ENCODE assay signal across 8 mouse cellular contexts in the genomic region with DNA sequence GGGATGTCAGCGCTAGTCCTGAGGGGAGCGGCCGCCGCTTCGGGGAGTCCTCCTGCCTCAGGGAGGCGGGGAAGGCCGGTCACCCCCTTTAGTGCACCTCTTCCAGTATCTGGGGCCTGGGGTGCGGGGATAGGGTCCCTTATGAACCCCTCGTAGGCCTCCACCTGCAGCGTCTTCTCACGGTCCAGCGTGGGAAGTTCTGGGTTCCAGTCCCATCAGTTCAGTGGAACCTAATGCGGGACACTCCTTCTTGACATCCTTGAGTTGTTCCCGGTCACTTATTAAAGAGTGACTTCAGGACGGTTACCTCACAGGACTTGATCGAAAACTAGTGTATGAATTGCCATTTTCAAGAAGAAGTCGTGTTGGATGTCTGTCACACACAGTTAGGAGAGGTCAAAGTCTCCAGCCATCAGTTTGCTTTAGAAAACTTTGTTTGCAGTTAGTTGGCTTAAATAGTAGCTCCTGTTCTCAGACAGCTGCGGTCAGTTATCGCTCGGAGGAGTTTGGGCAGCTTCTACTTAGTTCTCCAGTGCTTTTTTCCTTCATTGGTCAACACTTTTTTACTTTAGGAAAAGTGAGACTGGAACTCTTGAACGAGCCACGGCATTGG. TPM values are rescaled to one million over a fixed set of nuclear protein-coding genes. Genes with fewer than 3 reads are reported as not detected.
DNase-seq lines count a peak whose midpoint lies in the region; ATAC-seq lines count a peak whose summit lies in the region.

No protein-coding gene starts in this region.

- H3K36me3 ChIP-seq in hindbrain, embryonic 11.5 days (ENCODE audit: control insufficient read depth, insufficient read depth, low read length), result no peaks in the 10 kb centered on the region
- H3K36me3 ChIP-seq in limb, embryonic 15.5 days, result no peaks in the 10 kb centered on the region

- ATAC-seq in hindbrain, embryonic 11.5 days (ENCODE audit: low FRiP score), result no peak; the same call in 1 of the 2 replicates
- no peak for ATAC-seq in limb, embryonic 15.5 days (ENCODE audit: insufficient number of reproducible peaks, low FRiP score, low TSS enrichment, low read depth)
- no peak for ATAC-seq in CD4-positive, CD25-positive, alpha-beta regulatory T cell, adult 4 months
- no peak for ATAC-seq in activated CD4-positive, CD25-positive, alpha-beta regulatory T cell, adult 4 months

- peak overlapping the region; percentile 32; the same call in 1 of the 2 replicates for H3K27ac ChIP-seq in brown adipose tissue, adult 24 weeks (replicated peaks; ENCODE audit: low read depth, low read length)
- peak overlapping the region; percentile 75 for H3K27ac ChIP-seq in hindbrain, embryonic 11.5 days (ENCODE audit: low read depth, low read length)
- peak overlapping the region; percentile 84 for H3K27ac ChIP-seq in limb, embryonic 15.5 days

- DNase-seq in embryo, embryonic 10 days (ENCODE audit: low spot score), result peak; percentile 26
- DNase-seq in embryo, embryonic 11 days, result no peak
- no peak for DNase-seq in hindbrain, embryonic 11.5 days (ENCODE audit: low spot score)
- peak; percentile 75 for DNase-seq in yolk sac, embryonic 10.5 days (ENCODE audit: low spot score)

- WGBS in hindbrain, embryonic 11.5 days, result 26% methylated on average over 17 of the region's 22 CpGs
- 14% methylated on average over 22 of the region's 22 CpGs for WGBS in limb, embryonic 15.5 days

- H3K4me1 ChIP-seq in brown adipose tissue, adult 24 weeks (ENCODE audit: control insufficient read depth, insufficient read depth, insufficient read length, low read length), result peaks cover 9% of the 10 kb centered on the region; the same call in 1 of the 2 replicates
- peaks cover 3% of the 10 kb centered on the region; the same call in 1 of the 2 replicates for H3K4me1 ChIP-seq in hindbrain, embryonic 11.5 days (replicated peaks; ENCODE audit: control insufficient read depth, insufficient read depth, low read length)
- peaks cover 15% of the 10 kb centered on the region for H3K4me1 ChIP-seq in limb, embryonic 15.5 days

- no peaks in the 10 kb centered on the region for H3K27me3 ChIP-seq in hindbrain, embryonic 11.5 days (ENCODE audit: control insufficient read depth, insufficient read depth, low read length)
- H3K27me3 ChIP-seq in limb, embryonic 15.5 days, result no peaks in the 10 kb centered on the region

- H3K4me3 ChIP-seq in brown adipose tissue, adult 24 weeks (ENCODE audit: insufficient read depth, low read depth, low read length), result peak overlapping the region; percentile 79
- H3K4me3 ChIP-seq in hindbrain, embryonic 11.5 days (ENCODE audit: low read depth, low read length), result peak overlapping the region; percentile 73
- H3K4me3 ChIP-seq in limb, embryonic 15.5 days, result peak overlapping the region; percentile 92

- H3K9me3 ChIP-seq in hindbrain, embryonic 11.5 days (ENCODE audit: control insufficient read depth, low read length), result no peaks in the 10 kb centered on the region
- no peaks in the 10 kb centered on the region for H3K9me3 ChIP-seq in limb, embryonic 15.5 days

- H3K9ac ChIP-seq in hindbrain, embryonic 11.5 days (ENCODE audit: low read depth, low read length), result peak overlapping the region; percentile 81
- peak overlapping the region; percentile 77 for H3K9ac ChIP-seq in limb, embryonic 15.5 days

- H3K4me2 ChIP-seq in hindbrain, embryonic 11.5 days (replicated peaks; ENCODE audit: low read depth, low read length), result peak overlapping the region; percentile 94
- peak overlapping the region; percentile 86 for H3K4me2 ChIP-seq in limb, embryonic 15.5 days

RNA-seq across cellular contexts. Expression of a gene that starts 0.8 kb away (rescaled TPM):
- 4.3 and 7.7 TPM in 2 replicates for polyA plus RNA-seq in brown adipose tissue, adult 24 weeks (2012; ENCODE audit: insufficient read depth, insufficient read length, missing spikeins)
- 123 and 134 TPM in 2 replicates for polyA plus RNA-seq in hindbrain, embryonic 11.5 days (2014; fragmentation: Nextera tagmentation; extraction: Ambion mirVana)
- 14.4 and 16.9 TPM in 2 replicates for polyA plus RNA-seq in limb, embryonic 15.5 days (2015; fragmentation: Nextera tagmentation; extraction: Ambion mirVana)
- polyA plus RNA-seq in CD4-positive, CD25-positive, alpha-beta regulatory T cell, adult 4 months (2017; shearing (Covaris generic)), result 10 to 100 TPM; 77.6 to 98.5 TPM
- 10 to 100 TPM; 46.7 to 50.3 TPM for polyA plus RNA-seq in activated CD4-positive, CD25-positive, alpha-beta regulatory T cell, adult 4 months (2017; shearing (Covaris generic))

Comparison
In these comparisons a context has a peak if more than half of its experiments do, and no peak if none do; other contexts are left out.
1. DNase-seq: peak in embryo, embryonic 10 days (single experiment) and yolk sac, embryonic 10.5 days (single experiment); none in embryo, embryonic 11 days (single experiment) and hindbrain, embryonic 11.5 days (single experiment).
2. H3K27ac ChIP-seq: peak in every context shown above with its lines; median percentile 84 in limb, embryonic 15.5 days; 75 in hindbrain, embryonic 11.5 days; 32 in brown adipose tissue, adult 24 weeks.
3. Peak in every context shown above with its lines, with median percentiles within 50 percentile points of each other: H3K4me3 ChIP-seq.